Mouse (Mus musculus) induced T-regulatory cell, adult 2 months (primary cell): ENCODE measurements around the gene Myo1a.

Experiments used
- DNase-seq: peaks from one replicate; pipeline ENCODE4 v3.0.0-alpha.2; 2012; ENCODE audit warnings: low read depth

The Myo1a gene

DNA sequence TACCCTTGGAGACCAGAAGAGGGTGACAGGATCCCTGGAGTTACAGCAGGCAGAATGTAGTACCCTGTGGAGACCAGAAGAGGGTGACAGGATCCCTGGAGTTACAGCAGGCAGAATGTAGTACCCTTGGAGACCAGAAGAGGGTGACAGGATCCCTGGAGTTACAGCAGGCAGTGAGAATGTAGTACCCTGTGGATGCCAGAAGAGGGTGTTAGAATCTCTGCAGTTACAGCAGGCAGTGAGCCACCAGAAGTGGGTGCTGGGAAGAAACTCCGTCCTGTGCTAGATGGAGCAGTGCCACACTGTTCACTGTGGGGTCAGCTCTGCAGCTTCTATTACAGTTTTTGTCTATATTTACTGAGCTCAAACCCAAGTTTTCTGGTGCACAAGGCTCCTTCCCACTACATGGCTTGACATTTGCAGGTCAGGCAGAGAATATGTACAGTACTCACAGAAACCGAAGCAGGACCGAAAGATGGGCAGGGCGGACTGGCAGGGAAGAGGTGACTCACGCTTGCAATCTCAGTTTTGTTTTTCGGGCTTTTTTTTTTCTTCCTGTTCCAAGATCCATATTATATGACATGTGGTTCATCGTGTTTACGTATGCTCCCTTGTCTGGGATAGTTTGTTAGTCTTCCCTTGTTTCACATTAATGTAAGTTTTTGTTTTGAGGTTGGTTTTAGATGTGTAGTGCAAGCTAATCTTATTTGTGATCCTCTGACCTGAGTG is 30.0 kb upstream of the Myo1a start:
- peak; percentile 90 for DNase-seq

DNA sequence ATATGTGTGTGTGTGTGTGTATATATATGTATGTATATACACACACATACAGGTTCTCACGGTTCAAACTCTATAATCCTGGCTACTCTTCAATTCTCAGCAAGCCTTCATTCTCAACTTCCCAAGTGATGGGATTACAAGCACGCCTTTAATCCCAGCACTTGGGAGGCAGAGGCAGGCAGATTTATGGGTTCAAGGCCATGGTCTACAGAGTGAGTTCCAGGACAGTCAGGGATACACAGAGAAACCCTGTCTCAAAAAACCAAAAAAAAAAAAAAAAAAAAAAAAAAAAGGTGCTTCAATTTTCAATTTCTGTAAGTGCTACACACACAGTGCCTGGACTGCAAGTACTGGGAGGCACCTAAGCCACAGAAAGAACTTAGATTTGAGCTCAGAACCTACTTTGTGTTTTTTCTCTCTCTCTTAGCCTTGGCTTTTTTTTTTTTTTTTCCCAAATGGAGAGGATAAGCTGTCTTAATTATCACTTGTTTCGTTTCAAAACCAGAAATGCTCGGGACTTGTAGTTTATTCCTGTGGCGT is 29.0 kb upstream of the Myo1a start:
- no peak for DNase-seq

DNA sequence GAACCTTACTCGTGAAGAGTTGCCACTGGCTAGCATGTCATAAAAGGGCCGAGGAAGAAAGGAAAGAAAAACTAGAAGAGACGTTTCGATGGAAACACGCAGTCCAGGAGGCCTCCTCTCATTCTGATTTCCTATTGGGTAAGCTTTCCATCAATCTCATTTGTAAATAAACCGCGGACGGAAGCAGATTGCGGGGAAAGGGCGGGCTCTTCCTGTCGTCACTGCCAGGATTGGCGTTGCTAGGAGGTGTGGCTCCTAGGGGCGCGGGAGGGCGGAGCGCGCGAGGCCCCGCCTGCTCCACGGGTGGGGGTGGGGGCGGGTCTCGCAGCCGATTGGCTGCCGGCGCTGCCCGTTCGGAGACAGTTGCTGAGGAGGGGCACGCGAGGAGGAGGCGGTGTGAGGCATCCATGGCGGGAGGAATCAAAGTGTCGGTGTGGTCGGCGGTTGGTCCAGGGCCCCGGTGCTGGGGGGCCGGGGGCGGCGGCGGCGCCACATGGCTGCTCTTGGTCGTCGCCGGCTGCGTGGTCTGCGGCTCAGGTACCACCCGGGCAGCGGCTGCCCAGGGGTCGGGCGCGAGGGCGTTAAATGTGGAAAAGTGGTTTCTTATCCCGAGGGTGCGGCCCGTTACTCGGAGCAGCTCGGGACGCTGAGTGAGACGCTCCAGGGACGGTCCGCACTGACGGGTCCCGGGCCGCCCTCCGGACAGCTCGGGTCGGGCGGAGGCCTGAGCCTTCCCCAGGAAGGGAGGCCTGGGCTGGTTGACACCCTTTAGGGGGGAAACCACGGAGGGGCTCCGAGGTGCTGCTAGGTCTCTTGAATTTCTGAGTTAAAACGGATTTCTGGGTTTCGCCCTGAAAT is 28.1 kb upstream of the Myo1a start:
- peak; percentile 99 for DNase-seq

DNA sequence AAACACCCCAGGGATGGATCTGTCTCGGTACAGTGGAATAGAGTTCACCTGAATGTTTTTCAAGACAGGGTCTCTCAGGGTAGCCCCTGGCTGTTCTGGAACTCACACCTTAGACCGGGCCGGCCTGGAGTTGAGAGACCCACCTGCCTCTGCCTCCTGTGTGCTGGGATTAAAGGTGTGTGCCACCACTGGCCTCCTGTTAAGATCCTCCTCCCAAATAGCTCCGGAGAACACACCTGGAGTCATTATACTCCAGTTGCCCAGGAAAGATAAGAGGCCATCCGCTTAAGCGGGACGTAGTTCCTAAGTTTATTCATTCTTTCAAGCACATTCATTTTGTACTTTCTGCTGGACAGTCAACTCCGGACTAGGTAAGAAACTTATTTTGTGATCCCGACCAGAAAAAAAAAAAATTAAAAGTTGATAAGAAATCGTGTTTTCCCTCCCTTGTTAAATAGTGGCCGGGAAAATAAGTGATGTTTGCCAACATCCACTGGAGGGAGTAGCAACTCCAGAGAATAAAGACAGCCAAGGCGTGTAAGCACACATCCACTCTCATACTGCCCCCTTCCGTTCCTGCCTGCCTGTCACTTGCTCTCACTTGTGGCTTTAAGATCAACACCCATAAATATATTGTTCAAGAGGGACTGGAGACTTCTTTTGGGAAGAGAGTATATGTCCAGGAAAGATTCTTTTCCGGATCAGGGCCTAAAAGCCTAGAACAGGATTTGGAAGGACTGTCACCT is 27.2 kb upstream of the Myo1a start:
- peak; percentile 86 for DNase-seq

DNA sequence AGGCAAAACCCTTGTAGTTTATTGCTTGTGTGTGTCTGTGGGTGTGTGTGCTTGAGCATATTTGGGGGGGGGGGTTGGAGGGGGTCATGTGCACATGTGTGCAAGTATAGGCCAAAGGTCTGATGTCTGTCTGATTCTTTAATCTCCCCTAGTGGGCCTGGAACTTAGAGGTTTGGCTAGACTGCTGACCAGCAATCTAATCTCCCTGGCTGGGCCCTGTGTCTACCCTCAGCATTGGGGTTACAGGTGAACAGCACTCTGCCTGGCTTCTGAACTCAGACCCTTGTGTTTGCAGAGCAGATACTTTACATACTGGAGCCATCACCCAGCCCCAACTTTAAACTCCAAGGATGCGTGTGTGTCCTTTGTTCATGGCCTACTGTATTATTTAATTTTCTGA is 25.8 kb upstream of the Myo1a start:
- DNase-seq = no peak

DNA sequence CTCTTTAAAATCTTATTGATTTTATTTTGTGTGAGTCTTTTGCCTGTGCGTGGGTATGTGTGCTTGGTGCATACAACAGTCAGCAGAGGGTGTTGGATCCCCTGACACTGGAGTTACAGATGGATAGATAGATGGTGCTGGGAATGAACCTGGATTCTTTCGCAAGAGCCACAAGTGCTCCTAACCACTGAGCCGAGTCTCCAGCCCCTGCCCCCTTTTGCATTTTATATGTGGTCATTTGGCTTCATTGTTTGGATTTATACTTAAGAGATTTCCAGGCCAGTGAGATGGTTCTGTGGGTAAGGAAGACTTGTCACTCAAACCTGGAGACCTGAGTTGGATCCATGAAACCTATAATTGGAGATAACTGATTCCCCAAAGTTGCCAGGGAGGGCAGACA is 25.1 kb upstream of the Myo1a start:
- no peak for DNase-seq

DNA sequence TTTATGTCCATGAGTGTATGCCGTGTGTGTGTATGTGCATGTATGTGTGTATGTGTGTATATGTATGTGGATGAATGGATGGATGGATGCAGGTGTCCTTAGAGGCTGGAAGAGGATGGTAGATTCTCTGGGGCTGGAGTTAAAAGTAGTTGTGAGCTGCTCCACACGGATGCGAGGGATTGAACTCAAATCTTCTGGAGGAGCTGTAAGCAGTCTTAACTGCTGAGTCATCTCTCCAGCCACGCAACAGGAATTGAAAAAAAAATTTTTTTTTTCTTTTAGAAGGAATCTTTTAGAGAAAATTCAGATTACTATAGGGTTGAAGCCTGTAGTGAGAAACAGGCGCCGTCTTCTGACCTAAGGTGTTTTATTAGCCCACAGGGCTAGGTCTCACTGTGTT is 22.1 kb upstream of the Myo1a start:
- DNase-seq = no peak

DNA sequence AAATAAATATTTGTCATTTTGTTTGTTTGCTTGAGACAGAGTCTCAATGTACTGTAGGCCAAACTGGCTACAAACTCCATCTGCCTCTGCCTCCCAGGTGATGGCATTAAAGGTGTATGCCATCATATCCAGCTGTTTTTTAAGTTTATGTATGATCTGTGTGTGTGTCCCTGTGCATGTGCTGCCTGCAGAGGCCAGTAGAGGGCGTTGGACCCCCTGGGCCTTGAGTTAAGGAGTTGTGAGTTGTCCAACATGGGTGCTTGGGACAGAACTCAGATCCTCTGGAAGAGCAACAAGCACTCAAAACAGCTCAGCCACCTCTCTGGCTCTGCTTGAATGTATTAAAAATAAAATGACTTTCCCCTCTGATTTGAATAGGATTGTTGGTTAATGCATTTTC is 13.9 kb upstream of the Myo1a start:
- DNase-seq = peak; percentile 19

DNA sequence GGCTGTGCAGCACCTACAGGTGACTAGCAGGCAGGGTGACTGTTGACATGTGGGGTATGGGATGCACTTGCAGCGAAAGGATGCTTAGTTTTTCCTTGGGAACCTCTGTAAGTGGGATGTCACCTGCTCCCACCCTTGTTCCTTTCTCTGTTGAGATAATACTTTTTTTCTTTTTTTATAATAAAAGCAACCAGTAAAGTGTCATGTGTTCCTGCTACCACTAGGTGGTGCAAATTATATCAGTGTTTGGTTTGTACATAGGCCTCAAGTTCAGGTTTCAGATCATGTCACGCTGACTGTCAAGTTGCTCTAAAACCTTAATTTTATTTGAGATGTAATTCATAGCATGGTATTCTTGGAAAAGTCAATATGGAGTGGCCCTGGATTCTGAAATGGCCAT is 10.3 kb upstream of the Myo1a start:
- DNase-seq = peak; percentile 62

DNA sequence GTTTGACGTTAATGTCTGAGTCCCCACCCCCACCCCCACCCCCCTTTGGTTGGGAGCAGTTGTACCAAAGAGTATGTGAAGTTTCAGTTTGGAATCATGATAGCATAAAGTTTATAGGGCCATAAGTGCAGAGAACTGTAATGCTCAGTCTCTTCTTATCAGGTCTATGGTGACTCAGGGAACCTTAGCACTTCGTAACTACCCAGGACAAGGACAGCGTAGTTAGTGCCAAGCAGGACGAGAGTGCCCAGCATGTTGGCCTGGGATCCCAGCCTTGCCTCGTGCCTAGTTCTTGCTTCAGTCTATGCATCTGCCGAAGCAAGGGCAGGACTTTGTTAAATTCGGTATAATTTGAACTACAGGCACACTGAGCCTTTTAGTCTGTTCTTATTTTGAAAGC is 9.2 kb upstream of the Myo1a start:
- DNase-seq = no peak

DNA sequence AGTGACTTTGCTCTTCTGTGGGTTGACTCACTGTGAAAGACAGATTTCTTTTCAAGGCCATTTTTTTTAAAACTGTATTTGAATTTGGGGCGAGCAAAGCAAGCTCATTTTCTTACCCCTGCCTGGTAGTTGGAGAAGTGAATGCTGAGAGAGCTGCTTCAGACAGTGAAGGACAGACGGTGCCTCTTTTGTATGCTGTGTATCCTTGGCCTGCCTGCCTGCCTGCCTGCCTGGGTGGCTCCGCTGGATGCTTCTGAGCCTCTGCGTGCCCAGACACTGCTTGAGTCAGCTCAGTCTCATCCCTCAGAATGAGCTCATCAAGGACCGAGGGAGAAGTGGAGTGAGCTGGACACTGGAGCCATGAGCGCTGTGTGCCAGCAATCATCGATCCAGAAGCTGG is 6.0 kb upstream of the Myo1a start:
- DNase-seq = no peak

DNA sequence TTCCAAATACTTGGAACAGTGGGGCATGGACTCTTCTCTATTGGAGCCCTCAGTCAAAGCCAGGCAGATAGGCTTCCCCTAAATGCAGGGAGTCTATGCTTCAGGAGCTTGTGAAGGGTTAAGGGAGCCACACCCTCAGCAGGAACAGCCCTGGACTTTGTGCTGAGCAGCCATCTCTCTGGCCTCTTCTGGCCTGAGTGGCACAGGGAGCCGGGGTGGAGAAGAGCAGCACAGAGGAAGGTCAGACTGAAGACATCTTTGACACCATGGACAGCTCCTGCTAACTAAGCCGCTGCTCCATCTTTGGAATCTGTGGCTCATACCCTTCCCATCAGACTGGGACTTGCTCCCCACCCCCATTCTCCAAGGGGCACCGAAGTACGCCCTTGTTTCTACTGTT is 1.7 kb upstream of the Myo1a start:
- no peak for DNase-seq

DNA sequence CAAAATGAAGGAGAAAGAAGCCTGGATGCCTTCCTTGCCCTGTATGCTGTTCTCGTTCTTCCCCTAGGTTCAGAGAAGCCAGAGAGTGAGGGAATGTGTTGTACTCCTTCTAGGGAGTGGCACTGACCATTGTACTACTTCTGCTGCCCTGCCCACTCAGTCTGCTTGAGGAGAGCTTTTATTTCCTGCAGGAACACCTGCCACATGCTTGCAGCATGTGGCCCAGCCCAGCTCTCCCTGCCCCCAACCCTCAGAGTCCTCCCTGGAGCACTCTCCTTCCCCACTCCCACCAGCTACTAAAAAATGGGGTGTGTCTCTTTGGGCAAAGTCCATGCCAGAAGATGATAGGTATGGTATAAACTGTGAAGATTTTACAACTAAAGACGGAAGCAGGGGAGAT is 677 bp upstream of the Myo1a start:
- no peak for DNase-seq

DNA sequence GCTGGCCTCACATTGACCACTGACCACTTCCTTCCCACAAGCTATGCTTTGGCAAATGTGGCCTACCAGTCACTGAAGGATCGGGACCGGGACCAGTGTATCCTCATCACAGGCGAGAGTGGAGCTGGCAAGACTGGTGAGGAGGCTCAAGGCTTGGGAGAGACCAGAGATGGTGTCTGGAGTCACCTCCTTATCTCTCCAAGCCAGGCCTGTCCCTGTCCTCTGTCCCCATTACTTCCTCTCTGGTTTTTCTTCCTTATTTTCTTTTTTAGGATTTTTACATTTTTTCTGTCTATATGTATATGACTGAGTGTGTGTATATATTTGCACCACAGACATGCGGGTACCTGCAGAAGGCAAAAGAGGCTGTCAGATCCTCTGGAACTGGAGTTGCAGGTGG is 813 bp downstream of the Myo1a start:
- DNase-seq = no peak

DNA sequence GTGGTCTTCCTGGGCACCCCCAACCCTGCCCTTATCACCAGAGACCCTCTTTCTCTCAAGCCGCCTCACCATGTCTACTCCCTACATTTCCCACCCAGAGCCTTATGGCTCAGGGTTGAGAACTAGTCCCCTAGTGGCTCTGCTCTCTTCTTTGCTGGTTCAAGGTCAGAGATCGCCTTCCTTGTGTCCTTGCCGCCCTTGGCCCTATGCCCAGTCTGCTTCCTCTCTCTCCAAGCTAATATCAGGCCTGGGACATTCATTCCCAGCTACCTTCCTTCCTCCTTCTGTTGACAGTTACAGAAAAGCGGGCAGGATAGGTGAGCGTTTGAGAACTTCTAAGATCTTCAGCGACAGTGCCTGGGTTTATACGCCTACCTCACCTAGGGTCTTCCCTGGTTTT is 2.8 kb downstream of the Myo1a start:
- DNase-seq = no peak

DNA sequence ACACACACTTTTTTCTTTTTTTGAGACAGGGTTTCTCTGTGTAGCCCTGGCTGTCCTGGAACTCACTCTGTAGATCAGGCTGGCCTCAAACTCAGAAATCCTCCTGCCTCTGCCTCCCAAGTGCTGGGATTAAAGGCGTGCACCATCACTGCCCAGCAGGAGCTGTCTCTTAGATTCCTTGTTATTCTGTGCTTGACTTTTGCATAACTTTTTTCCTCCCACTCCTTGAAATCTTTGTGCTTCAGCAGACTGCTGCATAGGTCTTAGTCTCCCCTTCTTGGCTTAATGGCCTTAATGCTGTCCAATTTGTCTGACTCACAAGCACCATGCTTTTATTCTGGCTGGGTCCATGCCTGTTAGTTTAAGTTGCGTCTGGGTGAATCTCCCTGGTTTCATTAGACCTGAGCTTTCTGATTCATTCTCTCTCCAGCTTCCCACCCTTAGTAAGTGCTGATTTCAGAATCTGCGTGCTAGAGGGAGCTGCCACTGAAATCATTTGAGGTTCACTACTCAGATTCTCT is 3.9 kb downstream of the Myo1a start:
- no peak for DNase-seq

DNA sequence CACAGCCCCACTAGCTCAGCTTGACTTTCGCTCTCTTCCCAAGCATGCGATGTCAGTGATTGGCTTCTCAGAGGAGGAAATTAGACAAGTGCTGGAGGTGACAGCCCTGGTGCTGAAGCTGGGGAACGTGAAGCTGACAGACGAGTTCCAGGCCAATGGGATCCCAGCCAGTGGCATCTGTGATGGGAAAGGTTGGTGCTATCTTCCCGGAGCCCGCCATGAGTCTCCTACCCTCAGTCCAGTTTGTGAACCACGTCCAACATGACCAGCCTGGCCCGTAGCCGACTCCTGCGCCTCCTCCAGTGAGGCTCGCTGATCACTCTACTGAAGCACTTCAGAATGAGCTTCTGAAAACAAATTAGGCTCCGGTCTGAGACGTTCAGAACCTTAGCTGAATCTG is 5.4 kb downstream of the Myo1a start:
- DNase-seq = no peak

DNA sequence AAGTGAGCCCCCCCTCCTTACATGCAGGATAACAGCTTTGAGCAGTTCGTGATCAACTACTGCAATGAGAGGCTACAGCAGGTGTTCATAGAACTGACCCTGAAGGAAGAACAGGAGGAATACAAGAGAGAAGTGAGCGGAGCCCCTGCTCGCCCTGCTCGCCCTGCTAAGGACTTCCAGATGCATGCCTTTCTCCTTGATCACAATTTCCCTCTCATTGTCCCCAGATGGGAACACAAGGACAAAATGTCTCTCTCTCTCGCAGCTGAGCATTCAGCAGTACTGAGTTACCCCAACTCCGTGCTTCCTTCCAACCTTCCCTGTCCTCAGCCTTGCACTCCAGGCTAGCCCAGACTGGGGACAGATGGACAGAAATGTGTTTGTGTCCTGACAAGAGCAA is 7.8 kb downstream of the Myo1a start:
- no peak for DNase-seq

DNA sequence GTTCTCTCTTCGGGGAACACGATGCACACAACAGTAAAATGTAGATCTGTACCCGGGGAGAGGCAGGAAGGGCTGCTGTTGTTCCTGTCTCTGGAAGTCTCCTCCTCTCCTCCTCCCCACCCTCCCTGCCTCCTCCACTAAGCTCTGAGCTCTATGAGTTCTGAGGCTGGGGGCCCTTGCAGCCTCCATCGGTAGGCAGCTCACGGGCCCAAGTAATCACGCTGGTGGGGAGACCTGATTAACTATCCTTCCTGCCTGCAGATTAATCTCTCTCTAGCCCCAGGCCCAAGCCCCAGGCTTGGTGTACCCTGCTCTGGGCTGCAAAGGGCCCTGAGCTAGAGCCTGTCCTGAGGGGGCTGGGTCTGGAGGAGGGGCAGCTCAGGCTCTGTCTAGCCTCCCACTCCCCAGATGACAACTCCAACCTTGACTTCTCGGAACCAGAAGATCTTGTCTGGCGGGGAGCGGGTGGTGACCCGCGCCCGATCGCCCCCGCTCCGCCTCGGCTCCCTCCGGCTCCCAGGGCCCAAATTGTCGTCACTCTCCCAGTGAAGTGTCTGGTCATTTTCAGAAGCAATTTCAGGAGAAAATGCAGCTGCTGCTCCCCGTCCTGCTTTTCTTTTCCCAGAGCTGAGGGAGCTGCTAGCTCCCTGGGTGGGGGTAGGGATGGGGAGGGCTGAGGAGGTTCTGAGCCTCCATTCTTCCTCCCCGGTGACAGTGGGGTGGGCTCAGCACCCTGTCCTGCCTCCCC is 16.9 kb downstream of the Myo1a start:
- no peak for DNase-seq

DNA sequence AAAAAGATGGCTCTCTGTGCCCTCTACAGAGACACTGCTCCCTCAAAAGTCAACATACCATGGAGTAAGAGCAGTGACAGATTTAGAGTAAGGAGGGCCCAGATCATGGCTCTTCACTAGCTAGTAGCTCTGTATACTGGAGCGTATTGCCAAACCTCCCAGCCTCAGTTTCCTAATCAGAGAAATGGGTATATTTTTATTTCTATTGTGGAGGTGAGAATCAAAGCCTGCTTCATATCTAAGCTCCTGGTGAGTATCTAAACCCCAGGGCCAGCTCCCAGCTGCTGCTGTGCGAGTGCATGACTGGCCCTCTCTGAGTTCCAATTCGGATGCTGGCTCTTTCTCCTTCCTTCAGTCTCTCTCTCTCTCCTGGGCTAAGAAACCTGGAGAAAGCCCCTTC is 19.2 kb downstream of the Myo1a start, which contains the start of gene Tac2:
Tac2 (plus strand) TSS at position 301 of the 400 bp plus-strand sequence.
- DNase-seq = no peak

DNA sequence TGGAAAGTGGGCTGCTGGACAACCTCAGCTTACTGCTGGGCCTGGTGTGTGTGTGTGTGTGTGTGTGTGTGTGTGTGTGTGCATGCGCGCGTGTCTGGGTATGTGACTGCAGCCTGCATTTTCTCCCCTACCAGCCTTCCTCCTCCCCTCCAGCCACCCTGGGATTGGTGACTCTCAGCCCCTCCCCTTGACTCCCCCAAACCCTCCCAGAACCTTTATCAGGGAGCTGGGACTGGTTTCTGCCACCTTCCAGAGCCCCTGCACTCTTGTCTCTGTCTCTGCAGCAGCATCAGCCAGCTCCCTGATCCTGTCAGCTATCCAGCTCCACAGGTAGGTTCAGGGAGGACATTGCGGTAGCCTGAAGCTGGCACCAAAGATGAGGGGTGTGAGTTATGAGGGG is 20.2 kb downstream of the Myo1a start:
- no peak for DNase-seq

DNA sequence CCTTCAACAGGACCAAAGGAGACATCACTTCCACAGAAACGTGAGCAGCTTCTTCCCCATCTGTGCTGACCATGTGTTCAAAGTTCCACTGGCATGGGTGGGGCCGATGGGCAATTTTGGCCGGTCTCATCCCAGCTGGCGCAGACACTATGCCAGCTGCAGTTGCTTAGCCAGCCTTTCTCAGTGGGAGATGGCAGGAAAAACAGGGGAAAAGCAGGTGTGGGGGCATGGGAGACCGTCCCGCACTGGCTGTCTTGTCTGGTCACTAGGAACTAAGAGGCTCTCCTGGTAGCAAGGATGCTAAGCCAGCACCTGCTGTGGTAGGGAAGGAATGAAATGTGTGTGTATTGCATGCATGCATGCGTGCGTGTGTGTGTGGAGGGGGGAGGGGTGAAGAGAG is 23.5 kb downstream of the Myo1a start:
- no peak for DNase-seq
